Mouse (Mus musculus): ENCODE measurements around the gene Pde4a. TPM values are rescaled to one million over a fixed set of nuclear protein-coding genes. Genes with fewer than 3 reads are reported as not detected.

Pde4a gene
- polyA plus RNA-seq (2014; fragmentation: Nextera tagmentation; extraction: Ambion mirVana), result 17.3 and 22.4 TPM in 2 replicates

GRCm38 (mm10) chr9:21165041-21165951 lies at the start of gene Pde4a:
Pde4a (plus strand) TSS chr9:21165714.
- whole genome bisulfite sequencing, result 2% methylated on average over 82 of the region's 86 CpGs
- Histone ChIP-seq H3K27me3 (replicated peaks; ENCODE audit: control insufficient read depth, insufficient read depth, low read length) (peaks cover 56% of the 10 kb centered on the region), H3K4me3 (ENCODE audit: low read depth, low read length) (peak within 1 kb of the TSS; percentile 40), H3K36me3 (ENCODE audit: control insufficient read depth, insufficient read depth, low read length) (no peaks in the 10 kb centered on the region), H3K9me3 (replicated peaks; ENCODE audit: control insufficient read depth, low read length) (no peaks in the 10 kb centered on the region), H3K4me1 (ENCODE audit: control insufficient read depth, insufficient read depth, low read length) (peaks cover 6% of the 10 kb centered on the region; the same call in 1 of the 2 replicates), H3K4me2 (ENCODE audit: low read length) (peak within 1 kb of the TSS; percentile 59), H3K27ac (ENCODE audit: low read depth, low read length) (no peak within 1 kb of the TSS), H3K9ac (ENCODE audit: low read length) (peak within 1 kb of the TSS; percentile 56)
- peak; percentile 80 for DNase-seq (ENCODE audit: low spot score)
- ATAC-seq, result peak; percentile 33

DNA sequence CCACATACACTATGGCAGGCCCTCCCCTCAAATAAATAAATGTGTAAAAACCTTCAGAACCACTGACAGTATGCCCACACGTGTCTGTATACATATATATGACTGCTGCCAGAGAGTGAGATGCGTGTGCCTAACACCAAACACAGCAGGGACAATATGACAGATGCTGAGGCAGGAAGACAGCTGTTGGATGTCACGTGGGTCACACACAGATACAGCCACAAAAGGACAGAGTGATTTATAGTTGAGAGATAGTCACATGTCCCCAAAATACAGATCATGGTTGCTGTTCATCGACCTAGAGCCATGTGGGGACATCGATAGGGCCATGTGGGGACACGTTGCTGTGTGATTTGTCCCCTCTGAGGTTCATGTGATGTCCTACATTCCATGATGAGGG lies 48.4 kb upstream of the Pde4a start:
- DNase-seq (ENCODE audit: low spot score), result no peak
- H3K36me3 ChIP-seq (ENCODE audit: control insufficient read depth, insufficient read depth, low read length), result peaks cover 13% of the 10 kb centered on the region
- 81% methylated on average over 6 of the region's 6 CpGs for WGBS
- no peak overlapping the region for H3K9ac ChIP-seq (ENCODE audit: low read length)
- H3K27ac ChIP-seq (ENCODE audit: low read depth, low read length), result no peak overlapping the region
- H3K27me3 ChIP-seq (replicated peaks; ENCODE audit: control insufficient read depth, insufficient read depth, low read length), result no peaks in the 10 kb centered on the region
- no peak overlapping the region for H3K4me3 ChIP-seq (ENCODE audit: low read depth, low read length)
- no peak overlapping the region for H3K4me2 ChIP-seq (ENCODE audit: low read length)
- no peaks in the 10 kb centered on the region for H3K9me3 ChIP-seq (replicated peaks; ENCODE audit: control insufficient read depth, low read length)
- ATAC-seq, result no peak
- H3K4me1 ChIP-seq (ENCODE audit: control insufficient read depth, insufficient read depth, low read length), result no peaks in the 10 kb centered on the region

DNA sequence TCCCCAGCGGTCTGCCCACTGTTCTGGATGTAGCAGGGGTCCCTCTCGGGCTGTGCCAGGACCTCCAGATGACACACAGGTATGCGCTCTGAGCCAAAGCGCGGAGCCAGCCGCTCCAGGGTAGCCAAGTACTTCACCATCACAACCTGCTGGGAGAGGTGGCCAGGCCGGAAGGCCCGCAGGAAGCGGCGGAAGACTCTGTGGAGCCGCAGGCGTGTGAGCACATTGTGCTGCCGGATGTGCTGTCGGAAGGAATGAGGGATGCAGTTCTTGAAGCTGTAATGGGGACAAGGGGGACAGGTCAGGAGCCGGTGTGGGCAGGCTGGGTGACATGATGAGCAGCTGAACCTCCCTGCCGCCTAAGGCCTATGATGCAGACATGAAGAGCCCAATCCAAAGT lies 44.0 kb upstream of the Pde4a start:
- DNase-seq (ENCODE audit: low spot score), result no peak
- Histone ChIP-seq H3K27ac (ENCODE audit: low read depth, low read length) (no peak overlapping the region), H3K27me3 (replicated peaks; ENCODE audit: control insufficient read depth, insufficient read depth, low read length) (no peaks in the 10 kb centered on the region), H3K9ac (ENCODE audit: low read length) (no peak overlapping the region), H3K36me3 (ENCODE audit: control insufficient read depth, insufficient read depth, low read length) (peaks cover 31% of the 10 kb centered on the region), H3K4me1 (ENCODE audit: control insufficient read depth, insufficient read depth, low read length) (no peaks in the 10 kb centered on the region), H3K4me3 (ENCODE audit: low read depth, low read length) (no peak overlapping the region), H3K9me3 (replicated peaks; ENCODE audit: control insufficient read depth, low read length) (no peaks in the 10 kb centered on the region), H3K4me2 (ENCODE audit: low read length) (no peak overlapping the region)
- no peak for ATAC-seq
- WGBS, result 94% methylated on average over 16 of the region's 16 CpGs

DNA sequence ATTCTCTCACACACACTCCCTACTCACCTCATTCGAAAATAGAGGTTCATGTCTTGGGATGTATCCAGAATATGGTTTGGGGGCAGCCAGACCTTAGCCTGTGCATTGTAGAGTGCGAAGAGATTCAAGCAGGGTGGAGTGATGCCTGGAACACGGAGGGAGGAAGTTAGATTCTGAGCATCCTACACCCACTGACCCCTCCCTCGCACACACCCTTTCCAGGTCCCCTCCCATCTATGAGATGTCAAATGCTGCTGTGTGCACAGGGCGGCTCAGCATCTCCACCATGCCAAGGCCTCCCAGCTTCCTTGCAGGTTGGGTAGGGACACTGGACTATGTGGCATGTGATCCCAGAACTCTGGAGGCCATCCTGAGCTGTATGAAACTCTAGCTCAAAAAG lies 40.7 kb upstream of the Pde4a start:
- Histone ChIP-seq H3K27me3 (replicated peaks; ENCODE audit: control insufficient read depth, insufficient read depth, low read length) (no peaks in the 10 kb centered on the region), H3K9me3 (replicated peaks; ENCODE audit: control insufficient read depth, low read length) (no peaks in the 10 kb centered on the region), H3K36me3 (ENCODE audit: control insufficient read depth, insufficient read depth, low read length) (peaks cover 34% of the 10 kb centered on the region), H3K4me1 (ENCODE audit: control insufficient read depth, insufficient read depth, low read length) (no peaks in the 10 kb centered on the region), H3K4me3 (ENCODE audit: low read depth, low read length) (no peak overlapping the region), H3K27ac (ENCODE audit: low read depth, low read length) (no peak overlapping the region), H3K9ac (ENCODE audit: low read length) (no peak overlapping the region), H3K4me2 (ENCODE audit: low read length) (no peak overlapping the region)
- 83% methylated on average over 5 of the region's 5 CpGs for WGBS
- DNase-seq (ENCODE audit: low spot score) (no peak), ATAC-seq (no peak)

DNA sequence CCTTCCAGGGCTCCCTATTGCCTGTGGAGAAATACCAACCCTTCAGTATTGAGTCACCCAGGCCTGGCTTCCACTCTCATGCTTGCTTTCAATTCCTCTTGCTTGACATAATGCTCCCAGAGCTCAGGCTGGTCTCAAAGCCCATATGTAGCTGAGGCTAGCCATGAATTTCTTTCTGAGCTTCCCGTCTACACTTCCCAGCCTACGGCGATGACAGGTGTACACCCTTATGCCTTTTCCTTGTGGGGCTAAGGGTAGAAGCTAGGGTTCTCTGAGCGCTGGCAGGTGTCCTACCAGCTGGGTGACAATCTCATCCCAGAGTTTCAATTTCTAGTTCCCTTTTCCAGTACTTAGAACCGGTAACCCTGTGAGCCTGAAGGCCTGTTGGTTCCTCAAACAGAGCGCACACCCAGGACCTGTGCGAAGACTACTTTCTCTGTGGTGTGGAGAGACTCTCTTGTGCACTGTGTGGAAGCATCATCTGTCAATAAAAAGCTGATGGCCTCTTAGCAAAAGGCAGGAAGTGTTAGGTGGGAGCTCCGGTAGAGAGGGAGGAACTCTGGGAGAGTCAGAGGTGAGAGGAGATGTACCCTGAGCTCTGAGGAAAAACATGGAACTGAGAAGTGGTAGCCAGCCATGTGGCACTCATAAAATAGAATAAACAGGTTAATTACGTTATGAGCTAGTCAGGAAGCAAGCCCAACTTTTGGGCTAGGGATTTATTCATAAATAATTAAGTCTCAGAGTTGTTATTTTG lies 39.8 kb upstream of the Pde4a start:
- WGBS, result 88% methylated on average over 9 of the region's 9 CpGs
- Histone ChIP-seq H3K4me3 (ENCODE audit: low read depth, low read length) (no peak overlapping the region), H3K27me3 (replicated peaks; ENCODE audit: control insufficient read depth, insufficient read depth, low read length) (no peaks in the 10 kb centered on the region), H3K9me3 (replicated peaks; ENCODE audit: control insufficient read depth, low read length) (no peaks in the 10 kb centered on the region), H3K4me1 (ENCODE audit: control insufficient read depth, insufficient read depth, low read length) (no peaks in the 10 kb centered on the region), H3K9ac (ENCODE audit: low read length) (no peak overlapping the region), H3K27ac (ENCODE audit: low read depth, low read length) (no peak overlapping the region), H3K36me3 (ENCODE audit: control insufficient read depth, insufficient read depth, low read length) (peaks cover 25% of the 10 kb centered on the region), H3K4me2 (ENCODE audit: low read length) (no peak overlapping the region)
- no peak for DNase-seq (ENCODE audit: low spot score)
- ATAC-seq, result no peak

DNA sequence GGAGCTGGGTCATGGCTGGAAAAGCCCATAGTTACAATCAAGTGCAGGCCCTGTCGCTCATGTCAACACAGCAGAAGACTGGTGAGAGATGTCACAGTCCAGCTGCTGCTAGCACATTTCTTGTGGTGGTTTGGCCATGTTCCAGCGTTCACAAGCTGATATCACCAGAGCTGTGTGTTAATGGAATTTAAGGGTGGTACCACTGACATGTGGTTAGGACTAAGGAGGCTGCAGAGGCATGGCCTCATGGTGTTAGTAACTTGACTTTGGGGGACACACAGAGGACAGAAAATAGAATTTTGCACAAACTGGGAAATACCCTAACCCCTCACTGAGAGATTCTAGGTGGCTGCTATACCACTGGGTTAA lies 39.3 kb upstream of the Pde4a start:
- ATAC-seq (no peak), DNase-seq (ENCODE audit: low spot score) (no peak)
- Histone ChIP-seq H3K4me1 (ENCODE audit: control insufficient read depth, insufficient read depth, low read length) (no peaks in the 10 kb centered on the region), H3K27me3 (replicated peaks; ENCODE audit: control insufficient read depth, insufficient read depth, low read length) (no peaks in the 10 kb centered on the region), H3K4me2 (ENCODE audit: low read length) (no peak overlapping the region), H3K4me3 (ENCODE audit: low read depth, low read length) (no peak overlapping the region), H3K27ac (ENCODE audit: low read depth, low read length) (no peak overlapping the region), H3K9ac (ENCODE audit: low read length) (no peak overlapping the region), H3K9me3 (replicated peaks; ENCODE audit: control insufficient read depth, low read length) (no peaks in the 10 kb centered on the region), H3K36me3 (ENCODE audit: control insufficient read depth, insufficient read depth, low read length) (peaks cover 25% of the 10 kb centered on the region)
- 95% methylated on average over 2 of the region's 2 CpGs for WGBS

GRCm38 (mm10) chr9:21131059-21131956 lies 34.2 kb upstream of the Pde4a start, which contains the start of gene Tyk2:
Tyk2 (minus strand) TSS chr9:21131243.
- Histone ChIP-seq H3K27me3 (replicated peaks; ENCODE audit: control insufficient read depth, insufficient read depth, low read length) (no peaks in the 10 kb centered on the region), H3K4me1 (ENCODE audit: control insufficient read depth, insufficient read depth, low read length) (no peaks in the 10 kb centered on the region), H3K4me2 (ENCODE audit: low read length) (peak within 1 kb of the TSS; percentile 57), H3K9ac (ENCODE audit: low read length) (peak within 1 kb of the TSS; percentile 67), H3K27ac (ENCODE audit: low read depth, low read length) (peak within 1 kb of the TSS; percentile 2; the same call in 1 of the 2 replicates), H3K36me3 (ENCODE audit: control insufficient read depth, insufficient read depth, low read length) (peaks cover 12% of the 10 kb centered on the region), H3K9me3 (replicated peaks; ENCODE audit: control insufficient read depth, low read length) (no peaks in the 10 kb centered on the region), H3K4me3 (ENCODE audit: low read depth, low read length) (peak within 1 kb of the TSS; percentile 55)
- DNase-seq (ENCODE audit: low spot score) (peak; percentile 99), ATAC-seq (peak; percentile 98)
- WGBS, result 7% methylated on average over 37 of the region's 37 CpGs

DNA sequence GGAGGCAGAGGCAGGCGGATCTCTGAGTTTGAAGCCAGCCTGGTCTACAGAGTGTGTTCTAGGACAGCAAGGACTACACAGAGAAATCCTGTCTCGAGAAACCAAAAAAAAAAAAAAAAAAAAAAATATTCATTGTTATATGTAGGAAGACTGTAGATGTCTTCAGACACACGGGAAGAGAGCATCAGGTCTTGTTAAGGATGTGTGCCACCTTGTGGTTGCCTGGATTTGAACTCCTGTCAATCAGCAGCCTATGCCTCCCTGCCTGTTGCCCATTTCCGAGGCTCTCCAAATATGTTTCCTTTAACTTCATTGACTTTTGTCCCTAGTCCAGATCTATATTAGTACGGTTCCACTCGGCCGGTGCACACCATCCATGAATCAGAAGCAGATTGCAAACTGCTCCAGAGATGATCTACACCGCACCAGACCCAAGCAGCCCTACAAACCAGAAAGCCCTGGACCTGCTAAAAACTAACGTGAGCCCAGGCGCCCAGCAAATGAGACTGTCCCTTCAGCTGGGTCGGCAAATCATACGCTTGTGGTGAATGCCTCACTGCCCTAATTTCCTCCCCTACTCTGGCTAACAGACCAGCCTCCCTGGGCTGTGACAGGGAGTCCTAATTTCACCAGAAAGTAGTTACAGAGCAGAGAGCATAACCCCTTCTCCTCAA lies 33.3 kb upstream of the Pde4a start:
- Histone ChIP-seq H3K36me3 (ENCODE audit: control insufficient read depth, insufficient read depth, low read length) (peaks cover 7% of the 10 kb centered on the region; the same call in 1 of the 2 replicates), H3K4me2 (ENCODE audit: low read length) (no peak overlapping the region), H3K4me3 (ENCODE audit: low read depth, low read length) (no peak overlapping the region), H3K27me3 (replicated peaks; ENCODE audit: control insufficient read depth, insufficient read depth, low read length) (no peaks in the 10 kb centered on the region), H3K9me3 (replicated peaks; ENCODE audit: control insufficient read depth, low read length) (no peaks in the 10 kb centered on the region), H3K4me1 (ENCODE audit: control insufficient read depth, insufficient read depth, low read length) (no peaks in the 10 kb centered on the region), H3K9ac (ENCODE audit: low read length) (no peak overlapping the region), H3K27ac (ENCODE audit: low read depth, low read length) (no peak overlapping the region)
- ATAC-seq, result no peak
- WGBS, result 87% methylated on average over 12 of the region's 12 CpGs
- peak; percentile 21 for DNase-seq (ENCODE audit: low spot score)
